Comparison of ENCODE assay signal across 9 mouse cellular contexts in the genomic region with DNA sequence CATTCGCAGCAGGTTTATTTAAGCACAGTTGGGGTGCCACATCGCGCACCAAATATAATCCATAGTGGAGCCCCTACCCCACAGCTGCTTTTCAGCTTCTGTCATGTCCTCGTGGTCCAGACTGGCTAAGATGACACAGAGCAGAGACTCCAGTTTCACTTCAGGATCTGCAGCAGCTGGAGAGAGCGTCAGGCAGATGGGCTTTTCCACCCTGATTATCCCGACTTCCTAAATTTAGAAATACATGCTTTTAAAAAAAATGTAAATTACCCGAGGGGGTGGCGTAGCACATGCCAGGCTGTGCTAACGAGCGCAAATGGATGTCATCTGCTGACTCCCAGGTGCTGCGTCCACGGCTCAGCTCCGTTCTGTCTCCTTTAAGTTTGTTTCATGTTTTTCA. TPM values are rescaled to one million over a fixed set of nuclear protein-coding genes. Genes with fewer than 3 reads are reported as not detected.
DNase-seq lines count a peak whose midpoint lies in the region; ATAC-seq and TF ChIP-seq lines count a peak whose summit lies in the region.
"Had no signal": no experiment of that assay in that cellular context is flagged by ENCODE, and none has a peak within 500 bp of the region (broad histone marks: within the 10 kb centered on the region; RNA-seq: fewer than 3 reads in every experiment).

No protein-coding gene starts in this region.

- no peak overlapping the region for H3K4me2 ChIP-seq in forebrain, embryonic 12.5 days
- H3K4me2 ChIP-seq in embryonic facial prominence, embryonic 12.5 days (replicated peaks), result 0 out of 2 replicates have a peak overlapping the region, but pooled peaks have one; percentile 24
- peak overlapping the region; percentile 19 for H3K4me2 ChIP-seq in midbrain, postnatal 0 days (ENCODE audit: low read depth, low read length, poor library complexity, severe bottlenecking)
- no peak overlapping the region for H3K4me2 ChIP-seq in liver, postnatal 0 days (ENCODE audit: low read depth, low read length)
- H3K4me2 ChIP-seq: lung, embryonic 15.5 days had no signal

- no peak for DNase-seq in forebrain, embryonic 10.5 days (ENCODE audit: extremely low spot score, low spot score)
- peak; percentile 76 to 79 for DNase-seq in layer of hippocampus, adult 8-10 months (ENCODE audit: low spot score in 2 of 2)
- DNase-seq in midbrain, postnatal 0 days (ENCODE audit: low spot score), result peak; percentile 38
- DNase-seq in liver, postnatal 0 days, result no peak
- no peak for DNase-seq in embryo, embryonic 11 days
- no peak for DNase-seq in thymus, postnatal 10 days (ENCODE audit: low spot score in 2 of 2)

- no peak for TF ChIP-seq CTCF in midbrain, postnatal 0 days (IDR thresholded peaks at IDR 0.05)
- TF ChIP-seq CTCF in liver, postnatal 0 days (IDR thresholded peaks at IDR 0.05; ENCODE audit: low read depth), result no peak

- H3K4me3 ChIP-seq in forebrain, embryonic 12.5 days (replicated peaks), result no peak overlapping the region
- H3K4me3 ChIP-seq in forebrain, embryonic 10.5 days, result no peak overlapping the region
- no peak overlapping the region for H3K4me3 ChIP-seq in embryonic facial prominence, embryonic 12.5 days
- H3K4me3 ChIP-seq in midbrain, postnatal 0 days (ENCODE audit: low read depth, low read length), result no peak overlapping the region
- no peak overlapping the region for H3K4me3 ChIP-seq in liver, postnatal 0 days (ENCODE audit: low read depth, low read length)
- H3K4me3 ChIP-seq: lung, embryonic 15.5 days had no signal

- no peaks in the 10 kb centered on the region for H3K36me3 ChIP-seq in forebrain, embryonic 12.5 days (replicated peaks)
- no peaks in the 10 kb centered on the region for H3K36me3 ChIP-seq in forebrain, embryonic 10.5 days (replicated peaks)
- H3K36me3 ChIP-seq in embryonic facial prominence, embryonic 12.5 days, result no peaks in the 10 kb centered on the region
- H3K36me3 ChIP-seq in midbrain, postnatal 0 days (ENCODE audit: insufficient read depth, low read length), result no peaks in the 10 kb centered on the region
- H3K36me3 ChIP-seq in liver, postnatal 0 days (replicated peaks; ENCODE audit: insufficient read depth, low read length), result no peaks in the 10 kb centered on the region
- H3K36me3 ChIP-seq: lung, embryonic 15.5 days had no signal

- no peak overlapping the region for H3K9ac ChIP-seq in forebrain, embryonic 12.5 days
- H3K9ac ChIP-seq in embryonic facial prominence, embryonic 12.5 days, result no peak overlapping the region
- H3K9ac ChIP-seq in midbrain, postnatal 0 days (replicated peaks; ENCODE audit: low read length, poor library complexity, severe bottlenecking), result no peak overlapping the region
- no peak overlapping the region for H3K9ac ChIP-seq in liver, postnatal 0 days (replicated peaks)
- H3K9ac ChIP-seq: lung, embryonic 15.5 days had no signal

- no peak for TF ChIP-seq EP300 in liver, postnatal 0 days (IDR thresholded peaks at IDR 0.05; ENCODE audit: low read depth)

- peak; percentile 65; the same call in 1 of the 2 replicates for ATAC-seq in forebrain, embryonic 12.5 days (ENCODE audit: low FRiP score)
- peak; percentile 56; the same call in 1 of the 2 replicates for ATAC-seq in embryonic facial prominence, embryonic 12.5 days (ENCODE audit: insufficient number of reproducible peaks, insufficient read depth, low FRiP score, low TSS enrichment)
- ATAC-seq in midbrain, postnatal 0 days (ENCODE audit: low FRiP score), result no peak
- ATAC-seq in liver, postnatal 0 days, result no peak

- WGBS in forebrain, embryonic 12.5 days, result 69% methylated on average over 13 of the region's 13 CpGs
- WGBS in forebrain, embryonic 10.5 days, result 76% methylated on average over 13 of the region's 13 CpGs
- WGBS in embryonic facial prominence, embryonic 12.5 days, result 40% methylated on average over 13 of the region's 13 CpGs
- 58% methylated on average over 13 of the region's 13 CpGs for WGBS in midbrain, postnatal 0 days
- WGBS in liver, postnatal 0 days (ENCODE audit: insufficient replicate concordance), result 74% methylated on average over 13 of the region's 13 CpGs

- H3K4me1 ChIP-seq in forebrain, embryonic 12.5 days, result peaks cover 9% of the 10 kb centered on the region; the same call in 1 of the 2 replicates
- H3K4me1 ChIP-seq in forebrain, embryonic 10.5 days, result peaks cover 10% of the 10 kb centered on the region
- H3K4me1 ChIP-seq in embryonic facial prominence, embryonic 12.5 days, result peaks cover 9% of the 10 kb centered on the region
- no peaks in the 10 kb centered on the region for H3K4me1 ChIP-seq in midbrain, postnatal 0 days (ENCODE audit: insufficient read depth, low read length)
- H3K4me1 ChIP-seq in liver, postnatal 0 days (ENCODE audit: insufficient read depth), result no peaks in the 10 kb centered on the region
- H3K4me1 ChIP-seq: lung, embryonic 15.5 days had no signal

- H3K27ac ChIP-seq in forebrain, embryonic 12.5 days, result no peak overlapping the region
- H3K27ac ChIP-seq in forebrain, embryonic 10.5 days, result no peak overlapping the region
- no peak overlapping the region for H3K27ac ChIP-seq in embryonic facial prominence, embryonic 12.5 days
- H3K27ac ChIP-seq in midbrain, postnatal 0 days (ENCODE audit: low read depth, low read length), result no peak overlapping the region
- H3K27ac ChIP-seq in liver, postnatal 0 days (ENCODE audit: low read depth), result no peak overlapping the region
- H3K27ac ChIP-seq: lung, embryonic 15.5 days had no signal

- H3K9me3 ChIP-seq in forebrain, embryonic 12.5 days, result no peaks in the 10 kb centered on the region
- H3K9me3 ChIP-seq in forebrain, embryonic 10.5 days, result no peaks in the 10 kb centered on the region
- no peaks in the 10 kb centered on the region for H3K9me3 ChIP-seq in embryonic facial prominence, embryonic 12.5 days
- no peaks in the 10 kb centered on the region for H3K9me3 ChIP-seq in midbrain, postnatal 0 days (ENCODE audit: low read length)
- H3K9me3 ChIP-seq in liver, postnatal 0 days (ENCODE audit: low read length), result no peaks in the 10 kb centered on the region
- H3K9me3 ChIP-seq: lung, embryonic 15.5 days had no signal

- no peaks in the 10 kb centered on the region for H3K27me3 ChIP-seq in forebrain, embryonic 12.5 days
- no peaks in the 10 kb centered on the region for H3K27me3 ChIP-seq in forebrain, embryonic 10.5 days (ENCODE audit: poor library complexity, severe bottlenecking)
- H3K27me3 ChIP-seq in embryonic facial prominence, embryonic 12.5 days, result no peaks in the 10 kb centered on the region
- no peaks in the 10 kb centered on the region for H3K27me3 ChIP-seq in midbrain, postnatal 0 days (ENCODE audit: insufficient read depth, low read length)
- H3K27me3 ChIP-seq in liver, postnatal 0 days (ENCODE audit: insufficient read depth, low read length), result no peaks in the 10 kb centered on the region
- H3K27me3 ChIP-seq: lung, embryonic 15.5 days had no signal

RNA-seq across cellular contexts. Expression of a gene that starts 32.5 kb away (rescaled TPM):
- 4.3 and 6.5 TPM in 2 replicates for polyA plus RNA-seq in forebrain, embryonic 12.5 days (2016; fragmentation: Nextera tagmentation; extraction: Ambion mirVana)
- polyA plus RNA-seq in forebrain, embryonic 10.5 days (2016; fragmentation: Nextera tagmentation; extraction: Ambion mirVana), result 2.2 and 2.4 TPM in 2 replicates
- polyA plus RNA-seq in embryonic facial prominence, embryonic 12.5 days (2016; fragmentation: Nextera tagmentation; extraction: Ambion mirVana), result 0.81 and 0.99 TPM in 2 replicates
- total RNA-seq in layer of hippocampus, adult 8-10 months (2022), result 10 to 100 TPM; 48.1 to 53.6 (median 50.7) TPM
- total RNA-seq in midbrain, postnatal 0 days (2014; rRNA removed), result 13.0 and 18.7 TPM in 2 replicates
- 3.1 TPM in 2 replicates for polyA plus RNA-seq in midbrain, postnatal 0 days (2015; fragmentation: Nextera tagmentation; extraction: Ambion mirVana)
- 1.6 and 2.1 TPM in 2 replicates for polyA plus RNA-seq in liver, postnatal 0 days (2015; fragmentation: Nextera tagmentation; extraction: Ambion mirVana)

Comparison
In these comparisons a context has a peak if more than half of its experiments do, and no peak if none do; other contexts are left out.
1. ATAC-seq: peak in forebrain, embryonic 12.5 days (single experiment) and embryonic facial prominence, embryonic 12.5 days (single experiment); none in midbrain, postnatal 0 days (single experiment) and liver, postnatal 0 days (single experiment).
2. H3K4me2 ChIP-seq: peak in embryonic facial prominence, embryonic 12.5 days (single experiment) and midbrain, postnatal 0 days (single experiment); none in forebrain, embryonic 12.5 days (single experiment) and liver, postnatal 0 days (single experiment).
3. DNase-seq: peak in layer of hippocampus, adult 8-10 months (2 of 2) and midbrain, postnatal 0 days (single experiment); none in forebrain, embryonic 10.5 days (single experiment), liver, postnatal 0 days (single experiment), embryo, embryonic 11 days (single experiment) and thymus, postnatal 10 days (0 of 2).